Mouse (Mus musculus): ENCODE results near the gene Cryl1. TPM values are rescaled to one million over a fixed set of nuclear protein-coding genes. Genes with fewer than 3 reads are reported as not detected.

Cryl1 gene
- polyA plus RNA-seq, 1 experiment from 2014 or later, result 10.3 TPM

DNA sequence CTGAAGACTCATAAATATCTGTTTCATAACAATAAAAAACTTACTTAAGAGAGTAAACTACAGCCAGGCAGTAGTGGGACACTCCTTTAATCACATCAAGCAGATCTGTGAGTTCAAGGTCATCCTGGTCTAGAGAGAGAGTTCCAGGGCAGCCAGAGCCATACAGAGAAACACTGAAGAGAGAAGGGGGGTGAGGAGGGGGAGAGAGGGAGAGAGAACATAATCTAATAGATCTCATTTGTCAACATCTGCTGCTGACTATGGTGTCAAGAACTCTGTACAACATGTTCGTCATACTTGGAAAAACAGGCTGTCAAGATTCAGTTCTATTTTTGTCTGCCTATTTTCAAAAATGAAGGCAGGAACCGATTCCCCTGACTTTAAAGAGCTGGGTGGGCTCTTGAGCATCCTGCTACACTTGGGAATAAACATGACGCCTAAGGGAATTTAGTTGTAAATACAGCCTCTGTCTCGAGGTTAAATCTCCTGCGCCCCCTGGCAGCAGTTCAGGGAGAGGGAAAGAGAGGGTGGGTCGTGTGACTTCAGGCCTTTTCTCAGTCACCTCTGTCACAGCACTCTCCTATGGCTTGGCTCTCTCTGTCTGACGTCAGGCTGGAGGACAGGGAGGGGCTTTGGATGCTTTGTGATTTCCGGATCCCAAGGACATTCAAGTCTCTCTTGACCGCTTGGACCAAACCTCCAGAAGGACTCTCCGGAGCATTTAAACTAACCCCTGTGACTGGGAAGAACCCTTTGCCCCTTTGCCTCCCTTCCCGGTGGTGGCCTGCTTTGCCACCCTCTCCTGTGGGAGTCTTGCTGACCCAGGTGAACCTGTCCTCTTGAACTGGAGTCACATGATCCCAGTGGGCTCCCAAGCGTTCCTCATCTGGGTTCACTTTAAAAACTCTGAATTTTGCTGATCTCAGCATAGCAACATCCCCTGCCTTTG, 9.0 kb upstream of the Cryl1 start:
- Histone ChIP-seq H3K27ac (no peak overlapping the region), H3K4me3 (replicated peaks; ENCODE audit: low read length) (no peak overlapping the region), H3K4me1 (replicated peaks; ENCODE audit: control insufficient read depth, insufficient read depth, low read length) (no peaks in the 10 kb centered on the region), H3K4me2 (replicated peaks) (peak overlapping the region; percentile 27), H3K9ac (no peak overlapping the region), H3K36me3 (replicated peaks; ENCODE audit: control insufficient read depth, insufficient read depth) (no peaks in the 10 kb centered on the region), H3K27me3 (ENCODE audit: control insufficient read depth, insufficient read depth, low read length) (no peaks in the 10 kb centered on the region), H3K9me3 (ENCODE audit: control insufficient read depth, low read length) (no peaks in the 10 kb centered on the region)
- 4% methylated on average over 12 of the region's 12 CpGs for WGBS
- DNase-seq (ENCODE audit: low spot score) (peak; percentile 69), ATAC-seq (ENCODE audit: low FRiP score) (peak; percentile 65; the same call in 1 of the 2 replicates)

DNA sequence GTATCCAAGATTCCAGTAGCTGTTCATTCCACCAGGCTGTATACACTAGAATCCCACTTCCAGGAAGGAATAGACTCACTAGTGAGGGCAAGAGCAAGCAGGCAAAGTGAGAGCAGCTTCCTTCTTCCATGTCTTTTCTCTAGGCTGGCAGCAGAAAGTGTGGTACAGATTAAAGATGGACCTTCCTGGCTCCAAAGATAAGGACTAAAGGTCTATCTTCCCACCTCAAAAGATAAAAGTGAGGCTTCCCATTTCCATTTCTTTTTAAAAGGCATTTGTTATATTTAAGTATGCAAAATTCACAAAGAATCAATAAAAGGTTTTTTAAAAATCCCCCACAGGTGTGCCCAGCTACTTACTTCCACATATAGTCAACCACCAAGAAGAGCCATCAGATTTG, 4.5 kb upstream of the Cryl1 start:
- Histone ChIP-seq H3K4me1 (replicated peaks; ENCODE audit: control insufficient read depth, insufficient read depth, low read length) (0 out of 2 replicates have a peak, but pooled peaks cover 5% of the 10 kb centered on the region), H3K27ac (no peak overlapping the region), H3K4me3 (replicated peaks; ENCODE audit: low read length) (no peak overlapping the region), H3K4me2 (replicated peaks) (no peak overlapping the region), H3K36me3 (replicated peaks; ENCODE audit: control insufficient read depth, insufficient read depth) (no peaks in the 10 kb centered on the region), H3K9me3 (ENCODE audit: control insufficient read depth, low read length) (no peaks in the 10 kb centered on the region), H3K9ac (no peak overlapping the region), H3K27me3 (ENCODE audit: control insufficient read depth, insufficient read depth, low read length) (0 out of 2 replicates have a peak, but pooled peaks cover 2% of the 10 kb centered on the region)
- ATAC-seq (ENCODE audit: low FRiP score) (no peak), DNase-seq (ENCODE audit: low spot score) (no peak)

DNA sequence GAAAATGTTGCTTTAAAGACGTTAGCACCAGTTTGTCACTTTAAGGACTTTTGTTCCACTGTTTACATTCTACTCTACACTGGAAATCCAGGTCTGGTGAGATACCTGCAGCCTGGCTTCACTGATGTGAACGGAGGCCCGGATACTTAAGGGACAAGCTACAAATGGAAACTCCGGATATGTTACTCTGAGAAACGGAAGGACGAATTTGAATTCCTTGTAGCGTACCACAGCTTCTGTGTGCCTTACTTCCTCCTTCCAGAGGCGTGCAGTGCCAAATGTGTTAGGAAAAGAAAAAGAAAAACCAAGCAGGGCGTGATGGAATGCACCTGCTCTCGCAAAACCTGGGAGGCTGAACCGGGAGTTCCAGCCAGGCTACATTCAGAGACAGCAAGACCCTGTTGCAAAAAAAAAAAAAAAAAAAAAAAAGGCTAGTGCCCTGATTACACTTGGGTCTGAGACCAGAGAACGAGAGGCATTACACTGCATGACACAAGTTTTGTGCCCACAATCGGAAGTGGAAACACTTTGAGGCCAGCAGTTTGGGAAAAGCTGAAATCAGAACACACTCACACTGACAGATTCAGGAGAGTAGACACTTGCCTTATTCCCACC, 591 bp upstream of the Cryl1 start:
- H3K9ac ChIP-seq, result peak overlapping the region; percentile 55
- no peak overlapping the region for H3K27ac ChIP-seq

DNA sequence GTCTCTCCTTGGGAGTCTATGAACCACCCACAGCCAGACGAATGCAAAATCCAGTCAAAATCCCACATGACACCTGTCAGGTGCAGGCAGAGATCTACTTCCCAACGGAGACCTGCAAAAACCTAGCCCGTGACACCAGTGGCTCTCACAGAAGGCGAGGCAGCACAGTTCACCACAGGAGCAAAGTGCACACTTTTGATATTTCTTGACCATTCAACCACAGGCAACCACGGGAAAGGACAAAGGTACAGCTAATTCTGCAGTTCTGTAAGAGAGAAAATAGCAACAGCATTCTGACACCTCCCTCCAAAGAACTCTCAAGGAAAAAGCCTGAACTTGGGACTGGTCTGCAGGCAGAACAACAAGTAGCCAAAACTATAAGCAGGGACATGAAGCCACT, 1.1 kb downstream of the Cryl1 start:
- H3K9me3 ChIP-seq (ENCODE audit: control insufficient read depth, low read length), result no peaks in the 10 kb centered on the region
- 0 out of 2 replicates have a peak, but pooled peaks cover 5% of the 10 kb centered on the region for H3K4me1 ChIP-seq (replicated peaks; ENCODE audit: control insufficient read depth, insufficient read depth, low read length)
- DNase-seq (ENCODE audit: low spot score) (no peak), ATAC-seq (ENCODE audit: low FRiP score) (no peak)
- H3K27me3 ChIP-seq (ENCODE audit: control insufficient read depth, insufficient read depth, low read length), result peaks cover 8% of the 10 kb centered on the region; the same call in 1 of the 2 replicates
- H3K27ac ChIP-seq, result no peak overlapping the region
- H3K36me3 ChIP-seq (replicated peaks; ENCODE audit: control insufficient read depth, insufficient read depth), result no peaks in the 10 kb centered on the region
- H3K4me2 ChIP-seq (replicated peaks), result no peak overlapping the region
- WGBS, result 89% methylated on average over 5 of the region's 5 CpGs
- H3K9ac ChIP-seq, result no peak overlapping the region
- no peak overlapping the region for H3K4me3 ChIP-seq (replicated peaks; ENCODE audit: low read length)

More for the DNA sequence above, 591 bp upstream of the Cryl1 start:
- no peaks in the 10 kb centered on the region for H3K36me3 ChIP-seq (replicated peaks; ENCODE audit: control insufficient read depth, insufficient read depth)
- peak overlapping the region; percentile 72 for H3K4me2 ChIP-seq (replicated peaks)
- H3K9me3 ChIP-seq (ENCODE audit: control insufficient read depth, low read length), result no peaks in the 10 kb centered on the region
- peak; percentile 8; the same call in 1 of the 2 replicates for ATAC-seq (ENCODE audit: low FRiP score)
- H3K4me1 ChIP-seq (replicated peaks; ENCODE audit: control insufficient read depth, insufficient read depth, low read length), result 0 out of 2 replicates have a peak, but pooled peaks cover 5% of the 10 kb centered on the region
- WGBS, result 17% methylated on average over 13 of the region's 13 CpGs
- peak; percentile 41 for DNase-seq (ENCODE audit: low spot score)
- H3K27me3 ChIP-seq (ENCODE audit: control insufficient read depth, insufficient read depth, low read length), result peaks cover 8% of the 10 kb centered on the region; the same call in 1 of the 2 replicates
- H3K4me3 ChIP-seq (replicated peaks; ENCODE audit: low read length), result peak overlapping the region; percentile 51

DNA sequence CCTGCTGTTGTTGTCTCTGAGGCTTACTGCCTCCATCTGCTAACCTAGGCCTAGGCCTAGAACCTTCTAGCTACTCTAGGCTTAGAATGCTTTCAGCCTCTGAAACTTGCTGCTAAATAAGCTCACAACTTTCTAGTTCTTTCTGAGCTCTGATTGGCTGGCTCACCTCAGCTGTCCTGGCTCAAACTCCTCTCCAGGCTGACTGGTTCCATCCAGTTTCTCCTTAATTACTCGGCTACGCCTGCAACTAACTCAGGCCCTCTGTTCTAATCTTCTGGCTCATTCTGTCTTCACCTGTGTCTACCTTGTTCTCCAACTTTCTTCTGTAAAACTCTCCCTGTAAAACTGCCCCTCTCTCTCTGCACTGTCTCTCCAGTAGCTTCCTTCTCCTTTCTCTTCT, 2.9 kb downstream of the Cryl1 start:
- DNase-seq (ENCODE audit: low spot score) (no peak), ATAC-seq (ENCODE audit: low FRiP score) (no peak)
- whole genome bisulfite sequencing, result 89% methylated on average over 2 of the region's 2 CpGs

DNA sequence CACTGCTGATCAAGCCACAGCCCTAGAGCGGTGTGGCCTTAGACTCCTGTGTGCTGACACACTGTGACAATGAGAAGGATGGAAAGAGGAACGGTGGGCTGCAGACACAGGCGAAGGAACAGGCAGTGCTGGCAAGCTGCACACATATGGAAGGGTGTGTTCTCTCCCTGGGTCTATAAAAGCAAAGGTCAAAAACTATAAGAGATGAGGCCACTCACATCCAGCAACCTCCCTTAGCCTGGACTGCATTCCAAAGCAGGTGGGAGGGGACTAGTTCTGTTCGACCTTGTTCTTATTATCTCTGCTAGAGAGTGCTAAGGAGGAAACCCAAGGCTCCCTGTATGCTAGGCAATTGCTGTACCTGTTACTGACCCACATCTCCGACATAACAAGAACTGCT, 6.1 kb downstream of the Cryl1 start:
- Histone ChIP-seq H3K9me3 (ENCODE audit: control insufficient read depth, low read length) (no peaks in the 10 kb centered on the region), H3K27me3 (ENCODE audit: control insufficient read depth, insufficient read depth, low read length) (peaks cover under 1% of the 10 kb centered on the region; the same call in 1 of the 2 replicates), H3K36me3 (replicated peaks; ENCODE audit: control insufficient read depth, insufficient read depth) (no peaks in the 10 kb centered on the region), H3K4me1 (replicated peaks; ENCODE audit: control insufficient read depth, insufficient read depth, low read length) (no peaks in the 10 kb centered on the region), H3K9ac (no peak overlapping the region), H3K4me3 (replicated peaks; ENCODE audit: low read length) (no peak overlapping the region), H3K4me2 (replicated peaks) (no peak overlapping the region), H3K27ac (no peak overlapping the region)
- 72% methylated on average over 5 of the region's 5 CpGs for WGBS
- DNase-seq (ENCODE audit: low spot score) (no peak), ATAC-seq (ENCODE audit: low FRiP score) (no peak)

More for the DNA sequence above, 2.9 kb downstream of the Cryl1 start:
- Histone ChIP-seq H3K9ac (no peak overlapping the region), H3K27ac (no peak overlapping the region), H3K4me3 (replicated peaks; ENCODE audit: low read length) (no peak overlapping the region), H3K27me3 (ENCODE audit: control insufficient read depth, insufficient read depth, low read length) (peaks cover 8% of the 10 kb centered on the region; the same call in 1 of the 2 replicates), H3K36me3 (replicated peaks; ENCODE audit: control insufficient read depth, insufficient read depth) (no peaks in the 10 kb centered on the region), H3K4me1 (replicated peaks; ENCODE audit: control insufficient read depth, insufficient read depth, low read length) (0 out of 2 replicates have a peak, but pooled peaks cover 5% of the 10 kb centered on the region), H3K9me3 (ENCODE audit: control insufficient read depth, low read length) (no peaks in the 10 kb centered on the region), H3K4me2 (replicated peaks) (no peak overlapping the region)

DNA sequence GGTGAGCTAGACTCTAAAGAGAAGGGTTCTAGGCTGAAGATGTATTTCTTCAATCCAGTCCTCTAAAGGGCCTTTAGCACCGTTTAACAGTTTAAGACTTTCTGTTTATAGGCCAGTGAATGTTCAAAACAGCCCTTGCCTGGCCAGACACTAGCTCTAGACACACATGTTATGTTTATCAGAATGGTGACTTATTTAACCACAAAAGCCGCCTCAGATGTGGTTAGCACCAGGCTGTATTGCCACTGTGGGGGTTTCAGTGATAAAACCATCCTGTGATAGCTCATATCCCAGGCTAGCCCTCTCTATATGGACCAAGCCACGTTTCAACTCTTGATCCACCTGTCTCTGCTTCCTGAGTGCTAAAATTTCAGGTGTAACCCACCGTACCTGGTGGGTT, 6.7 kb downstream of the Cryl1 start:
- no peaks in the 10 kb centered on the region for H3K36me3 ChIP-seq (replicated peaks; ENCODE audit: control insufficient read depth, insufficient read depth)
- no peak for DNase-seq (ENCODE audit: low spot score)
- no peak for ATAC-seq (ENCODE audit: low FRiP score)
- H3K4me2 ChIP-seq (replicated peaks), result no peak overlapping the region
- no peaks in the 10 kb centered on the region for H3K9me3 ChIP-seq (ENCODE audit: control insufficient read depth, low read length)
- no peaks in the 10 kb centered on the region for H3K27me3 ChIP-seq (ENCODE audit: control insufficient read depth, insufficient read depth, low read length)
- no peak overlapping the region for H3K27ac ChIP-seq
- no peak overlapping the region for H3K4me3 ChIP-seq (replicated peaks; ENCODE audit: low read length)
- 78% methylated on average over 4 of the region's 4 CpGs for whole genome bisulfite sequencing
- H3K4me1 ChIP-seq (replicated peaks; ENCODE audit: control insufficient read depth, insufficient read depth, low read length), result no peaks in the 10 kb centered on the region
- no peak overlapping the region for H3K9ac ChIP-seq

DNA sequence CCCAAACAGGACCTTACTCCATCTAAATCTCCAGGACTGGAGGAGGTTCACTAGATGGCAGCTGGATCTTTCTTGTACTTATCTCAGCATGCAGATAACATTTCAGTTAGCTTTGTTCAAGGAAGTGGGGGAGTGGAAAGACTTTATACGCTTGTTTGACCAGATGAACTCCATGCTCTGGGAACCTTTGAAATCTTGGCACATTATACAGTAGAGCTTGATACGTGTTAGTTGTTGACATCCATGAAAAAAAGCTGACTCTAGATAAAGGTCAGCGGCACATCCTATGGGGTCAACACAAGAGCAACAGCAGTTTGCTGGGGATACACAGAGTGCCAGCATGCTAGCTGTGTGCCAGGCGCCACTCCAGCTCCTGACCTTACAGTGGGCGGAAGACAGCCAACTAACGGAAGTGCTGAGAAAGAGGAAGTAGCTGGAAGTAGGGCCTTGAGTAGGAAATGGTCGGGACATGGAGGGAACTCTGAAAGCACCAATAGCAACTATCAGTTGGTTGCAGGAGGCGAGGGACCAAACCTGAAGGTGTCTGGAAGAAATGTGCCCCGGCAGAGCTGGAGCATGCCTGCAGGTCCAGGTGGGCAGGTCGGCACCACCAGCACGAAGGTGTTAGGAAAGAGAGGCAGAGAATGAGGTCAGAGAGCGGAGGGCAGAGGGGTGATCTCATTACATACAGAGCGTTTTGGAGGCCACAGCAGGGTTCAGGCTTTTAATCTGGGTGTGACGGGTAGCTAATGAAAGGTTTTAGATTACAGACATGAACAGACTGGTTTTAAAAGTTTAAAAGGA, 11.4 kb downstream of the Cryl1 start:
- WGBS, result 73% methylated on average over 14 of the region's 14 CpGs
- H3K27me3 ChIP-seq (ENCODE audit: control insufficient read depth, insufficient read depth, low read length), result no peaks in the 10 kb centered on the region
- ATAC-seq (ENCODE audit: low FRiP score), result no peak

DNA sequence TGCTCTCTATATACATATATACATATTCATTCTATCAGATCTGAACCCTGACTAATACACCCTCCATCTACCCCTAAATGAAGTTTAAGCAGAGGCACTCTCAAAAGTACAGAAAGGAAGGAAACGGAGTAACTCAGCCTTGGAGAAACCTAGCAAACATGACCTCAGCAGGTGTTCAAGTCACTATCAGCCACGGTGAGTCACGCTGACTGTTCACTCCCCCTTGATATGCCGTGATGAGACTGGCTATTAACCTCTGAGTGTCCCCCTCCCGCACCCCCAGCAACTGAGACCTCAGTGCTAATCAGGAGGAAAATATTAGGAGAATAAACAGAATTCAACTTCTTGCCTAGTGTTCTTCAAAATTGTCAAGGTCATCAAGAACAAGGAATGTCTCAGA, 12.7 kb downstream of the Cryl1 start:
- ATAC-seq (ENCODE audit: low FRiP score) (no peak), DNase-seq (ENCODE audit: low spot score) (no peak)
- 88% methylated on average over 5 of the region's 5 CpGs for WGBS
- Histone ChIP-seq H3K36me3 (replicated peaks; ENCODE audit: control insufficient read depth, insufficient read depth) (no peaks in the 10 kb centered on the region), H3K9ac (no peak overlapping the region), H3K4me2 (replicated peaks) (no peak overlapping the region), H3K9me3 (ENCODE audit: control insufficient read depth, low read length) (no peaks in the 10 kb centered on the region), H3K27me3 (ENCODE audit: control insufficient read depth, insufficient read depth, low read length) (no peaks in the 10 kb centered on the region), H3K4me1 (replicated peaks; ENCODE audit: control insufficient read depth, insufficient read depth, low read length) (no peaks in the 10 kb centered on the region), H3K27ac (no peak overlapping the region), H3K4me3 (replicated peaks; ENCODE audit: low read length) (no peak overlapping the region)

More for the DNA sequence above, 11.4 kb downstream of the Cryl1 start:
- Histone ChIP-seq H3K9ac (no peak overlapping the region), H3K9me3 (ENCODE audit: control insufficient read depth, low read length) (no peaks in the 10 kb centered on the region), H3K36me3 (replicated peaks; ENCODE audit: control insufficient read depth, insufficient read depth) (no peaks in the 10 kb centered on the region), H3K4me2 (replicated peaks) (no peak overlapping the region), H3K27ac (no peak overlapping the region), H3K4me3 (replicated peaks; ENCODE audit: low read length) (no peak overlapping the region), H3K4me1 (replicated peaks; ENCODE audit: control insufficient read depth, insufficient read depth, low read length) (no peaks in the 10 kb centered on the region)
- no peak for DNase-seq (ENCODE audit: low spot score)

All from hindbrain, embryonic 14.5 days (tissue).